Mouse (Mus musculus): ENCODE data around the gene Mamdc4. TPM values are rescaled to one million over a fixed set of nuclear protein-coding genes. Genes with fewer than 3 reads are reported as not detected.

Gene Mamdc4
- 1.8 and 3.7 TPM in 2 replicates for polyA plus RNA-seq (2015; fragmentation: Nextera tagmentation; extraction: Ambion mirVana)

GRCm38 (mm10) chr2:25574579-25575431 is at the start of gene Mamdc4, which contains the start of gene Phpt1:
Gene Mamdc4 (minus strand): TSS chr2:25574845.
Gene Phpt1 (minus strand): TSS chr2:25575224.
- ATAC-seq: peak; percentile 98
- peak within 1 kb of the TSS; percentile 71 for H3K9ac ChIP-seq (ENCODE audit: low read depth, low read length)
- WGBS: under 1% methylated on average over 42 of the region's 45 CpGs
- H3K4me1 ChIP-seq (ENCODE audit: control insufficient read depth, insufficient read depth, low read depth, low read length): peaks cover 37% of the 10 kb centered on the region
- peaks cover 3% of the 10 kb centered on the region; the same call in 1 of the 2 replicates for H3K9me3 ChIP-seq (ENCODE audit: control insufficient read depth, low read length)
- peaks cover 37% of the 10 kb centered on the region for H3K27me3 ChIP-seq (replicated peaks; ENCODE audit: control insufficient read depth, insufficient read depth, low read length)
- peak within 1 kb of the TSS; percentile 56 for H3K4me3 ChIP-seq (ENCODE audit: low read length)
- H3K36me3 ChIP-seq (ENCODE audit: control insufficient read depth, insufficient read depth, low read length): peaks cover 13% of the 10 kb centered on the region
- peak within 1 kb of the TSS; percentile 88 for H3K4me2 ChIP-seq (ENCODE audit: low read length)
- peak within 1 kb of the TSS; percentile 91 for H3K27ac ChIP-seq (ENCODE audit: low read depth, low read length)

- H3K4me3 ChIP-seq (ENCODE audit: low read length): peak within 1 kb of the TSS; percentile 63
- WGBS: 6% methylated on average over 34 of the region's 34 CpGs
- peak within 1 kb of the TSS; percentile 89 for H3K4me2 ChIP-seq (ENCODE audit: low read length)
Observed at GRCm38 (mm10) chr2:25621229-25622200, 46.9 kb upstream of the Mamdc4 start, which contains the start of gene Tmem141. Gene Tmem141 (minus strand): TSS chr2:25622005.

GRCm38 (mm10) chr2:25620852-25621228 is 46.2 kb upstream of the Mamdc4 start:
- Histone ChIP-seq H3K4me2 (ENCODE audit: low read length) (peak overlapping the region; percentile 89), H3K9ac (ENCODE audit: low read depth, low read length) (peak overlapping the region; percentile 78; the same call in 1 of the 2 replicates), H3K4me1 (ENCODE audit: control insufficient read depth, insufficient read depth, low read depth, low read length) (peaks cover 13% of the 10 kb centered on the region), H3K4me3 (ENCODE audit: low read length) (peak overlapping the region; percentile 63), H3K27me3 (replicated peaks; ENCODE audit: control insufficient read depth, insufficient read depth, low read length) (peaks cover 14% of the 10 kb centered on the region), H3K27ac (ENCODE audit: low read depth, low read length) (no peak overlapping the region), H3K9me3 (ENCODE audit: control insufficient read depth, low read length) (no peaks in the 10 kb centered on the region), H3K36me3 (ENCODE audit: control insufficient read depth, insufficient read depth, low read length) (no peaks in the 10 kb centered on the region)
- ATAC-seq: no peak
- 88% methylated on average over 4 of the region's 4 CpGs for WGBS

More at GRCm38 (mm10) chr2:25621229-25622200, 46.9 kb upstream of the Mamdc4 start, which contains the start of gene Tmem141:
- ATAC-seq: peak; percentile 95
- H3K36me3 ChIP-seq (ENCODE audit: control insufficient read depth, insufficient read depth, low read length): no peaks in the 10 kb centered on the region
- H3K27me3 ChIP-seq (replicated peaks; ENCODE audit: control insufficient read depth, insufficient read depth, low read length): peaks cover 8% of the 10 kb centered on the region
- no peaks in the 10 kb centered on the region for H3K9me3 ChIP-seq (ENCODE audit: control insufficient read depth, low read length)
- H3K4me1 ChIP-seq (ENCODE audit: control insufficient read depth, insufficient read depth, low read depth, low read length): peaks cover 10% of the 10 kb centered on the region
- peak within 1 kb of the TSS; percentile 74 for H3K27ac ChIP-seq (ENCODE audit: low read depth, low read length)
- peak within 1 kb of the TSS; percentile 78 for H3K9ac ChIP-seq (ENCODE audit: low read depth, low read length)

GRCm38 (mm10) chr2:25620386-25620785 is 45.7 kb upstream of the Mamdc4 start:
- no peak for ATAC-seq
- peaks cover 13% of the 10 kb centered on the region for H3K4me1 ChIP-seq (ENCODE audit: control insufficient read depth, insufficient read depth, low read depth, low read length)
- H3K36me3 ChIP-seq (ENCODE audit: control insufficient read depth, insufficient read depth, low read length): no peaks in the 10 kb centered on the region
- no peak overlapping the region for H3K4me2 ChIP-seq (ENCODE audit: low read length)
- H3K4me3 ChIP-seq (ENCODE audit: low read length): no peak overlapping the region
- 84% methylated on average over 6 of the region's 6 CpGs for WGBS
- H3K9me3 ChIP-seq (ENCODE audit: control insufficient read depth, low read length): no peaks in the 10 kb centered on the region
- H3K27me3 ChIP-seq (replicated peaks; ENCODE audit: control insufficient read depth, insufficient read depth, low read length): peaks cover 19% of the 10 kb centered on the region
- H3K9ac ChIP-seq (ENCODE audit: low read depth, low read length): no peak overlapping the region
- no peak overlapping the region for H3K27ac ChIP-seq (ENCODE audit: low read depth, low read length)

- no peak within 1 kb of the TSS for H3K27ac ChIP-seq (ENCODE audit: low read depth, low read length)
- no peak within 1 kb of the TSS for H3K9ac ChIP-seq (ENCODE audit: low read depth, low read length)
- peaks cover 21% of the 10 kb centered on the region for H3K27me3 ChIP-seq (replicated peaks; ENCODE audit: control insufficient read depth, insufficient read depth, low read length)
- H3K36me3 ChIP-seq (ENCODE audit: control insufficient read depth, insufficient read depth, low read length): no peaks in the 10 kb centered on the region
- H3K4me2 ChIP-seq (ENCODE audit: low read length): no peak within 1 kb of the TSS
- H3K4me1 ChIP-seq (ENCODE audit: control insufficient read depth, insufficient read depth, low read depth, low read length): peaks cover 13% of the 10 kb centered on the region
- WGBS: 86% methylated on average over 3 of the region's 3 CpGs
- H3K9me3 ChIP-seq (ENCODE audit: control insufficient read depth, low read length): no peaks in the 10 kb centered on the region
- ATAC-seq: no peak
- no peak within 1 kb of the TSS for H3K4me3 ChIP-seq (ENCODE audit: low read length)
Observed at GRCm38 (mm10) chr2:25617578-25617977, 42.9 kb upstream of the Mamdc4 start, which contains the start of gene Ccdc183. Gene Ccdc183 (minus strand): TSS chr2:25617678.

GRCm38 (mm10) chr2:25616398-25616797 is 41.8 kb upstream of the Mamdc4 start:
- ATAC-seq: no peak
- no peaks in the 10 kb centered on the region for H3K9me3 ChIP-seq (ENCODE audit: control insufficient read depth, low read length)
- H3K36me3 ChIP-seq (ENCODE audit: control insufficient read depth, insufficient read depth, low read length): no peaks in the 10 kb centered on the region
- peaks cover 21% of the 10 kb centered on the region for H3K27me3 ChIP-seq (replicated peaks; ENCODE audit: control insufficient read depth, insufficient read depth, low read length)
- H3K4me3 ChIP-seq (ENCODE audit: low read length): peak overlapping the region; percentile 4; the same call in 1 of the 2 replicates
- WGBS: 18% methylated on average over 22 of the region's 22 CpGs
- no peak overlapping the region for H3K27ac ChIP-seq (ENCODE audit: low read depth, low read length)
- no peak overlapping the region for H3K9ac ChIP-seq (ENCODE audit: low read depth, low read length)
- H3K4me2 ChIP-seq (ENCODE audit: low read length): peak overlapping the region; percentile 11; the same call in 1 of the 2 replicates
- H3K4me1 ChIP-seq (ENCODE audit: control insufficient read depth, insufficient read depth, low read depth, low read length): peaks cover 9% of the 10 kb centered on the region

- Histone ChIP-seq H3K9me3 (ENCODE audit: control insufficient read depth, low read length) (no peaks in the 10 kb centered on the region), H3K9ac (ENCODE audit: low read depth, low read length) (peak overlapping the region; percentile 99), H3K4me2 (ENCODE audit: low read length) (peak overlapping the region; percentile 66), H3K27me3 (replicated peaks; ENCODE audit: control insufficient read depth, insufficient read depth, low read length) (no peaks in the 10 kb centered on the region), H3K4me1 (ENCODE audit: control insufficient read depth, insufficient read depth, low read depth, low read length) (peaks cover 22% of the 10 kb centered on the region), H3K4me3 (ENCODE audit: low read length) (peak overlapping the region; percentile 100), H3K36me3 (ENCODE audit: control insufficient read depth, insufficient read depth, low read length) (no peaks in the 10 kb centered on the region), H3K27ac (ENCODE audit: low read depth, low read length) (peak overlapping the region; percentile 93)
- WGBS: 70% methylated on average over 10 of the region's 10 CpGs
- no peak; the same call in 1 of the 2 replicates for ATAC-seq
Observed at GRCm38 (mm10) chr2:25608671-25609070, 34.0 kb upstream of the Mamdc4 start.

GRCm38 (mm10) chr2:25607761-25608622 is 33.3 kb upstream of the Mamdc4 start, which contains the start of gene Rabl6:
Gene Rabl6 (minus strand): TSS chr2:25608521.
- no peaks in the 10 kb centered on the region for H3K9me3 ChIP-seq (ENCODE audit: control insufficient read depth, low read length)
- ATAC-seq: peak; percentile 94
- H3K27ac ChIP-seq (ENCODE audit: low read depth, low read length): peak within 1 kb of the TSS; percentile 93
- WGBS: 1% methylated on average over 75 of the region's 80 CpGs
- H3K36me3 ChIP-seq (ENCODE audit: control insufficient read depth, insufficient read depth, low read length): no peaks in the 10 kb centered on the region
- peak within 1 kb of the TSS; percentile 66 for H3K4me2 ChIP-seq (ENCODE audit: low read length)
- no peaks in the 10 kb centered on the region for H3K27me3 ChIP-seq (replicated peaks; ENCODE audit: control insufficient read depth, insufficient read depth, low read length)
- peak within 1 kb of the TSS; percentile 100 for H3K4me3 ChIP-seq (ENCODE audit: low read length)
- peaks cover 22% of the 10 kb centered on the region for H3K4me1 ChIP-seq (ENCODE audit: control insufficient read depth, insufficient read depth, low read depth, low read length)
- H3K9ac ChIP-seq (ENCODE audit: low read depth, low read length): peak within 1 kb of the TSS; percentile 99
